Mouse (Mus musculus) intestine, postnatal 0 days (tissue): ENCODE measurements at regions not wholly inside any gene's neighbourhood (a gene's known extent, or its start where the extent isn't known, plus 50 kb on each side); places are given as distances from the start of the nearest gene placed in this dataset.

Experiments
- ATAC-seq: fragments of 200-750 bp; cut with Nextera tagmentation; 2 replicates; pipeline ENCODE4 v1.8.0; 2017; ENCODE audit warnings: mild to moderate bottlenecking, moderate TSS enrichment, moderate library complexity
- H3K27ac ChIP-seq: fragments of 300-500 bp; sonication (generic); 2 replicates; pipeline ENCODE4 v1.5.1; 2014; ENCODE audit warnings: mild to moderate bottlenecking, low read depth, low read length, moderate library complexity
- H3K27me3 ChIP-seq: fragments of 300-500 bp; sonication (generic); replicated peaks from 2 replicates; pipeline ENCODE4 v1.6.1; 2014; ENCODE audit warnings: low read length, mixed read lengths; ENCODE audit not compliant: control insufficient read depth, insufficient read depth
- H3K36me3 ChIP-seq: fragments of 300-500 bp; sonication (generic); 2 replicates; pipeline ENCODE4 v1.6.1; 2014; ENCODE audit warnings: mild to moderate bottlenecking, moderate library complexity; ENCODE audit not compliant: control insufficient read depth, insufficient read depth
- H3K4me1 ChIP-seq: fragments of 300-500 bp; sonication (generic); replicated peaks from 2 replicates; pipeline ENCODE4 v1.6.1; 2014; ENCODE audit warnings: antibody characterized with exemption, low read length, mixed read lengths; ENCODE audit not compliant: control insufficient read depth, insufficient read depth
- H3K4me2 ChIP-seq: fragments of 300-500 bp; sonication (generic); replicated peaks from 2 replicates; pipeline ENCODE4 v1.6.1; 2014; ENCODE audit warnings: low read depth, mild to moderate bottlenecking, moderate library complexity
- H3K4me3 ChIP-seq: fragments of 300-500 bp; sonication (generic); 2 replicates; pipeline ENCODE4 v1.5.1; 2014; ENCODE audit warnings: low read depth, low read length
- H3K9ac ChIP-seq: fragments of 300-500 bp; sonication (generic); 2 replicates; pipeline ENCODE4 v1.6.1; 2014; ENCODE audit warnings: mild to moderate bottlenecking, low read depth, low read length
- H3K9me3 ChIP-seq: fragments of 300-500 bp; sonication (generic); 2 replicates; pipeline ENCODE4 v1.6.1; 2016; ENCODE audit warnings: mixed run types; ENCODE audit not compliant: control insufficient read depth
- CTCF ChIP-seq: sonication (generic); IDR thresholded peaks from 2 replicates; pipeline ENCODE4 v1.5.1; 2016; ENCODE audit warnings: low read depth, mild to moderate bottlenecking, control low read depth, antibody characterized with exemption, moderate library complexity
- WGBS: fragments of 180-500 bp; shearing (Covaris S2); extraction: QIAGEN DNeasy Blood & Tissue Kit; methylation state at CpG from one replicate; pipeline ENCODE4 v1.1.7; 2014; 5-methylcytosine and 5-hydroxymethylcytosine counted together

DNA sequence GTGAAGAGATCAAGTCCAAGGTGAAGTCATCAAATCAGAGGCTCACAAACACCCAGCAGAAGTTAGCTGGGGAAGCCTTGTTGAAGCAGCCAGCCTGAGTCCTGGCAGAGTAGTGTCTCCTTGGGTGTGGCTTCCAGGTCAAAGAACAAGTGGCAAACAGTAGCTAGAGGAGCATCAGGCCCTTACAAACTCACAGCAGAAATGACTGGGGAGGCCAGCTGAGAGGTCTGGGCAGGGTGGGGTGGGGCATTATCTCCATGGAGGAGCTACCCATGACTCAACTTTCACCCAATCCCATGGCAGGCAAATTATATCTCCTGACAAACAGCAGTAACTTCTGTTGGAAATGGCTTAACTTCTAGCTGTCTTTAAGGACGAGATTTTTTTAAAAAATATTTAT is 60.6 kb upstream of the Cxcl14 start:
- Histone ChIP-seq H3K4me2 (no peak overlapping the region), H3K9ac (no peak overlapping the region), H3K4me1 (no peaks in the 10 kb centered on the region), H3K9me3 (no peaks in the 10 kb centered on the region), H3K36me3 (no peaks in the 10 kb centered on the region), H3K4me3 (no peak overlapping the region), H3K27me3 (0 out of 2 replicates have a peak, but pooled peaks cover 5% of the 10 kb centered on the region), H3K27ac (no peak overlapping the region)
- no peak for ATAC-seq
- TF ChIP-seq CTCF, result no peak
- WGBS, result 32% methylated on average over 1 of the region's 1 CpGs

DNA sequence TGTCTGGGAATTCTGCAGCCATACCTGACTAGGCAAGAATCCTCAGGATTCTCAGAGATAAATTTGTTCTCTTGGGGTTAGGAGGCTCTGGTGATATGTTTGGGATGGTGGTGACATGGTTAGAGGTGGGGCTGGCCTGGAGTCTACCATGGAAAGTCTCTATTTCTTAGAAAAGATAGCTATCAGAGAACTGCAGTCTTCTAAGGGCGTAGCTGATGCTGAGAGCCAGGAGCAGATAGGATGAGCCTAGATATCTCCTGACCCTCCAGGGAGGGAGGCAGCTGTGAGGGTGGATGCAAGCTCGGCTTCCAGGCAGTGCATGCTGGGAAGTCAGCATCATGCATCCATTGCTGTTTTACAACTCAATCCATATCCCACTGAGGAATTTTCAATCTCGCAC is 61.6 kb upstream of the Cxcl14 start:
- 81% methylated on average over 3 of the region's 3 CpGs for WGBS
- no peak for TF ChIP-seq CTCF

DNA sequence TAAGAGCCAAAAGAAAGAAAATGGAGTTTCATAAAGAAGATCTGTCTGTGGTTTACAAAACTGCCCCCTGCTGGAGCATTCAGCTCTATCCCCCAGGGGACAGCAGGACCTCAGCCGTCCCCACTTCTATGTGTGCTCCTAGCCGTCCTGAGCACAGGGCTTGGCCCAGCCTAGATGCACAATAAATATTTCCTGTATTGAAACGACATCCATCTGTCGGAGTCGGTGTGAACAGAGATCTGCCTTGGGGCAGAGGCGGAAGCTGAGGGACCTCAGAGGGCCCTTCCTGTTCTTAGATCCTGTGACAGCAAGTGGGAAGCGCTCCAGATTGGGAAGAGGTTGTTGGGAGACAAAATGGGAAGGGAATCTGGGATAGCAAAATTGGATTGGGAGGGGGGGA is 62.5 kb upstream of the Cxcl14 start:
- WGBS, result 62% methylated on average over 7 of the region's 7 CpGs
- 0 out of 2 replicates have a peak, but pooled peaks have one; percentile 13 for TF ChIP-seq CTCF
- no peak overlapping the region for H3K27ac ChIP-seq
- no peaks in the 10 kb centered on the region for H3K4me1 ChIP-seq
- no peak for ATAC-seq
- no peaks in the 10 kb centered on the region for H3K36me3 ChIP-seq
- no peak overlapping the region for H3K4me3 ChIP-seq
- H3K9ac ChIP-seq, result no peak overlapping the region
- H3K4me2 ChIP-seq, result no peak overlapping the region
- 0 out of 2 replicates have a peak, but pooled peaks cover 5% of the 10 kb centered on the region for H3K27me3 ChIP-seq
- H3K9me3 ChIP-seq, result no peaks in the 10 kb centered on the region

More for the DNA sequence above, 61.6 kb upstream of the Cxcl14 start:
- H3K9me3 ChIP-seq, result no peaks in the 10 kb centered on the region
- no peak overlapping the region for H3K9ac ChIP-seq
- no peak overlapping the region for H3K27ac ChIP-seq
- H3K4me2 ChIP-seq, result no peak overlapping the region
- no peak overlapping the region for H3K4me3 ChIP-seq
- 0 out of 2 replicates have a peak, but pooled peaks cover 5% of the 10 kb centered on the region for H3K27me3 ChIP-seq
- ATAC-seq, result no peak
- H3K36me3 ChIP-seq, result no peaks in the 10 kb centered on the region
- H3K4me1 ChIP-seq, result no peaks in the 10 kb centered on the region

DNA sequence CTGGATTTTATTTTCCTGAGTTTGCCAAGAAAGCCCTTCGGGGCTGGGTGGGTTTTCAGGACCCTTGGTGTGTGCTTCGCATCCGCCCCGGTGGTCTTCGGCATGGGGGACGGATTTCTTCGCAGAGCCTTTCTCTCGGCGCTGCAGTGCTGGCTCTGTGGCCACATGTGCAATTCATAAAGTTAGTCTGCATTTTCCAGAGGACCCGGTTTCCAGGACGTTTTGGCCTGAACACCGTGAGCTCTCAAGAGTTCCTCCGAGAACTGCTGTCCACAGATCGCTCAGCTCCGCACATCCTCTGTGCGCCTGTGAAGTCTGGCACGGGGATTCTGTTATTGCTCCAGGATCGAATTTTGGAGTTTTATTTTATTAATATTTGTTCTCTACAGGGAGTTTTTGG is 63.2 kb upstream of the Cxcl14 start:
- TF ChIP-seq CTCF, result no peak
- no peaks in the 10 kb centered on the region for H3K9me3 ChIP-seq
- H3K4me3 ChIP-seq, result no peak overlapping the region
- no peak overlapping the region for H3K27ac ChIP-seq
- H3K4me1 ChIP-seq, result no peaks in the 10 kb centered on the region
- no peak for ATAC-seq
- no peaks in the 10 kb centered on the region for H3K36me3 ChIP-seq
- 84% methylated on average over 18 of the region's 18 CpGs for WGBS
- H3K4me2 ChIP-seq, result no peak overlapping the region
- no peak overlapping the region for H3K9ac ChIP-seq
- 0 out of 2 replicates have a peak, but pooled peaks cover 5% of the 10 kb centered on the region for H3K27me3 ChIP-seq

DNA sequence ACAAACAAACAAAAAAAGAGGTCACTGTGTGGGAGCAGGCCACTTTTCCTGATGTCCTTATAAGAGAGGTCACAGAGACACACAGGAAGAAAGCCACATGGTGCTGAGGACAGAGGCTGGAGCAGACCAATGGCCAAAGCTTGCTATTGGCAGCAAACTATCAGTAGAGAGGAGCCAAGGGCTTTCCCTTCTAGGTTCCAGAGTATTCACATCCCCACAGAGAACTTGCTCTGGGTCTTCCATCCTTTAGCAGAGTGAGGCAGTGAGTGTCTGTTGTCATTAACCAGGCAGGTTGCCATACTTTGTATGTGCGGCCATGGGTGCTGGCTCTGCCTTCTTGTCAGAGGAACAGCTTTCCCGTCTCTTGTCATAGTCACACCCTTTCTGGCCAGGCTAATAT is 64.5 kb upstream of the Cxcl14 start:
- TF ChIP-seq CTCF, result no peak
- no peak for ATAC-seq

DNA sequence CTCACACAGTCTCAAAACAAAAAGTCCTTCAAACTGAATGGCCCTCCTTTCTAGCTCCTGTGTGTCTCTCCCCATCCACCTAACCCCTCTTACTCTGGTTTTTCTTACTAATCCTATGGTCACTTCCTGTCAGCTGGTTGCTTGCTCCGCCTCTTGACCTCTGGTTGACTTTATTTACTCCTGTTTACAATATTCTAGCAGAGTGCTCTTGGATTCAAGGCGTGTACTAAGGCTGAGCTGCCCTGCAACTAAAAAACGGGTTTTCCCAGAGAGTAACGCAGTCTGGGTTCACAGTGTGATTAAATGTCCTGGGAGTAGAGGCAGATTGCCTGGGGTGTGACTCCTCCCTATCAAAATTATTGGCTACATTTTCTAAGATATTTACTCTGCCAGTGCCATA is 64.2 kb upstream of the Gm3045 start:
- H3K4me3 ChIP-seq, result no peak overlapping the region
- no peaks in the 10 kb centered on the region for H3K36me3 ChIP-seq
- no peaks in the 10 kb centered on the region for H3K27me3 ChIP-seq
- 50% methylated on average over 4 of the region's 4 CpGs for WGBS
- no peak overlapping the region for H3K4me2 ChIP-seq
- TF ChIP-seq CTCF, result no peak
- H3K27ac ChIP-seq, result no peak overlapping the region
- H3K9me3 ChIP-seq, result no peaks in the 10 kb centered on the region
- H3K9ac ChIP-seq, result no peak overlapping the region
- ATAC-seq, result no peak
- H3K4me1 ChIP-seq, result no peaks in the 10 kb centered on the region

More for the DNA sequence above, 64.5 kb upstream of the Cxcl14 start:
- H3K9ac ChIP-seq, result no peak overlapping the region
- no peak overlapping the region for H3K4me2 ChIP-seq
- H3K27ac ChIP-seq, result no peak overlapping the region
- H3K27me3 ChIP-seq, result 0 out of 2 replicates have a peak, but pooled peaks cover 5% of the 10 kb centered on the region
- no peaks in the 10 kb centered on the region for H3K4me1 ChIP-seq
- 81% methylated on average over 2 of the region's 2 CpGs for WGBS
- no peak overlapping the region for H3K4me3 ChIP-seq
- H3K9me3 ChIP-seq, result no peaks in the 10 kb centered on the region
- H3K36me3 ChIP-seq, result no peaks in the 10 kb centered on the region

DNA sequence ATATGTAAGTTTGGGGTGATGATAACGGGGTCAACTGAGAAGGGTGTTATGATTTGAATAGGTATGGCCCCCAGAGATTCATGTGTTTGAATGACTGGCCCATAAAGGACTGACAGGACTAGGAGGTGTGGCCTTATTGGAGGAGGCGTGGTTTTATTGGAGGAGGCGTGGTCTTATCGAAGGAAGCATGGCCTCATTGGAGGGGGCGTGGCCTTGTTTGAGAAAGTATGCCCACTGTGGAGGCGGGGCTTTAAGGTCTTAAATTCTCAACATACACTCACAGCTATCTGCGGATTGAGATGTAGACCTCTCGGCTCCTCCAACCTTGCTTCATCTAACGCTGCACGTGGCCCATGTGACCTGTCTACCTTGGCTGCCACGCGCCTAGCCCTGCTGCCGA is 63.7 kb upstream of the Gm3045 start:
- no peaks in the 10 kb centered on the region for H3K36me3 ChIP-seq
- no peak overlapping the region for H3K4me2 ChIP-seq
- no peak overlapping the region for H3K4me3 ChIP-seq
- H3K9ac ChIP-seq, result no peak overlapping the region
- H3K9me3 ChIP-seq, result no peaks in the 10 kb centered on the region
- WGBS, result 47% methylated on average over 13 of the region's 13 CpGs
- H3K27ac ChIP-seq, result no peak overlapping the region
- H3K4me1 ChIP-seq, result no peaks in the 10 kb centered on the region
- no peaks in the 10 kb centered on the region for H3K27me3 ChIP-seq
- no peak for TF ChIP-seq CTCF
- ATAC-seq, result no peak
